Mouse (Mus musculus) heart, embryonic 11.5 days (tissue): ENCODE data around the gene Tmod4. TPM values are rescaled to one million over a fixed set of nuclear protein-coding genes. Genes with fewer than 3 reads are reported as not detected.

ENCODE experiments used
- ATAC-seq: fragments of 200-750 bp; cut with Nextera tagmentation; replicated peaks from 2 replicates; pipeline ENCODE4 v1.8.0; 2017; ENCODE audit warnings: moderate library complexity; ENCODE audit not compliant: insufficient number of reproducible peaks, low FRiP score, low TSS enrichment
- H3K27ac ChIP-seq: fragments of 300-500 bp; sonication (generic); 2 replicates; pipeline ENCODE4 v1.5.1; 2014; ENCODE audit warnings: mild to moderate bottlenecking, low read depth, low read length
- H3K27me3 ChIP-seq: fragments of 300-500 bp; sonication (generic); 2 replicates; pipeline ENCODE4 v1.6.1; 2014; ENCODE audit warnings: mild to moderate bottlenecking, low read length, mixed read lengths; ENCODE audit not compliant: control insufficient read depth, insufficient read depth
- H3K36me3 ChIP-seq: fragments of 300-500 bp; sonication (generic); 2 replicates; pipeline ENCODE4 v1.6.1; 2014; ENCODE audit warnings: mild to moderate bottlenecking, low read length, moderate library complexity, mixed read lengths; ENCODE audit not compliant: control insufficient read depth, insufficient read depth
- H3K4me1 ChIP-seq: fragments of 300-500 bp; sonication (generic); 2 replicates; pipeline ENCODE4 v1.6.1; 2014; ENCODE audit warnings: low read length; ENCODE audit not compliant: control insufficient read depth, insufficient read depth
- H3K4me2 ChIP-seq: fragments of 300-500 bp; sonication (generic); 2 replicates; pipeline ENCODE4 v1.6.1; 2014; ENCODE audit warnings: mild to moderate bottlenecking, moderate library complexity
- H3K4me3 ChIP-seq: fragments of 300-500 bp; sonication (generic); 2 replicates; pipeline ENCODE4 v1.5.1; 2014; ENCODE audit warnings: low read depth, low read length
- H3K9ac ChIP-seq: fragments of 300-500 bp; sonication (generic); 2 replicates; pipeline ENCODE4 v1.6.1; 2014; ENCODE audit warnings: mild to moderate bottlenecking, low read depth, low read length, moderate library complexity
- H3K9me3 ChIP-seq: fragments of 300-500 bp; sonication (generic); replicated peaks from 2 replicates; pipeline ENCODE4 v1.6.1; 2016; ENCODE audit warnings: low read length; ENCODE audit not compliant: control insufficient read depth
- WGBS: fragments of 180-500 bp; shearing (Covaris S2); extraction: QIAGEN DNeasy Blood & Tissue Kit; methylation state at CpG from one replicate; pipeline ENCODE4 v1.1.7; 2014; ENCODE audit not compliant: insufficient replicate concordance; 5-methylcytosine and 5-hydroxymethylcytosine counted together
- microRNA-seq: library from miRNA; unstranded; fragments of <30 nt; microRNA quantifications from one replicate; pipeline ENCODE4, GENCODE M21; 2016; ENCODE audit warnings: borderline number of aligned reads
- polyA plus RNA-seq: library from polyadenylated mRNA; unstranded; fragments of >200 nt; fragmentation: Nextera tagmentation; extraction: Ambion mirVana; gene quantifications from 2 replicates; pipeline ENCODE4 v1.2.1, GENCODE M21; 2014

The Tmod4 gene
- polyA plus RNA-seq, 1 experiment from 2014 or later: 0.53 TPM

GRCm38 (mm10) chr3:95173256-95173949 lies 49.1 kb downstream of the Tmod4 start:
- peaks cover 38% of the 10 kb centered on the region for H3K27me3 ChIP-seq
- no peaks in the 10 kb centered on the region; the same call in 1 of the 2 replicates for H3K4me1 ChIP-seq
- H3K4me3 ChIP-seq: peak overlapping the region; percentile 38
- H3K36me3 ChIP-seq: peaks cover 4% of the 10 kb centered on the region; the same call in 1 of the 2 replicates
- WGBS: 3% methylated on average over 55 of the region's 58 CpGs
- H3K4me2 ChIP-seq: peak overlapping the region; percentile 64
- H3K9me3 ChIP-seq: no peaks in the 10 kb centered on the region
- ATAC-seq: peak; percentile 38; the same call in 1 of the 2 replicates
- H3K27ac ChIP-seq: no peak overlapping the region
- no peak overlapping the region; the same call in 1 of the 2 replicates for H3K9ac ChIP-seq

GRCm38 (mm10) chr3:95174011-95174592 lies 49.8 kb downstream of the Tmod4 start:
- 3% methylated on average over 16 of the region's 16 CpGs for WGBS

GRCm38 (mm10) chr3:95176500-95176899 lies 52.2 kb downstream of the Tmod4 start:
- Histone ChIP-seq H3K4me2 (no peak overlapping the region), H3K36me3 (no peaks in the 10 kb centered on the region), H3K4me3 (no peak overlapping the region), H3K9me3 (no peaks in the 10 kb centered on the region), H3K9ac (no peak overlapping the region), H3K4me1 (no peaks in the 10 kb centered on the region), H3K27me3 (peaks cover 21% of the 10 kb centered on the region), H3K27ac (no peak overlapping the region)
- no peak for ATAC-seq
- WGBS: 58% methylated on average over 3 of the region's 3 CpGs

More at GRCm38 (mm10) chr3:95174011-95174592, 49.8 kb downstream of the Tmod4 start:
- Histone ChIP-seq H3K36me3 (peaks cover 4% of the 10 kb centered on the region; the same call in 1 of the 2 replicates), H3K4me1 (no peaks in the 10 kb centered on the region; the same call in 1 of the 2 replicates), H3K4me3 (peak overlapping the region; percentile 21; the same call in 1 of the 2 replicates), H3K27me3 (peaks cover 38% of the 10 kb centered on the region), H3K9ac (no peak overlapping the region), H3K4me2 (peak overlapping the region; percentile 64), H3K27ac (no peak overlapping the region), H3K9me3 (no peaks in the 10 kb centered on the region)
- no peak; the same call in 1 of the 2 replicates for ATAC-seq

- peaks cover 10% of the 10 kb centered on the region for H3K27me3 ChIP-seq
- no peak overlapping the region for H3K4me3 ChIP-seq
- H3K36me3 ChIP-seq: no peaks in the 10 kb centered on the region
- no peaks in the 10 kb centered on the region for H3K4me1 ChIP-seq
- 70% methylated on average over 6 of the region's 6 CpGs for WGBS
- H3K4me2 ChIP-seq: no peak overlapping the region
- H3K9me3 ChIP-seq: no peaks in the 10 kb centered on the region
- no peak overlapping the region for H3K9ac ChIP-seq
- ATAC-seq: no peak
- H3K27ac ChIP-seq: no peak overlapping the region
Measured at GRCm38 (mm10) chr3:95177583-95177982, 53.3 kb downstream of the Tmod4 start.

Small RNAs within 50 kb of the gene (microRNA-seq; reads per million reads assigned to microRNA genes)
- not detected for gene Mir8099-1

Other genes with a start within 250 kb of the Tmod4 start
- gene Psmb4, start 237.5 kb upstream of the Tmod4 start, polyA plus RNA-seq: 293 and 305 TPM in 2 replicates
- gene Selenbp1, start 191.4 kb upstream of the Tmod4 start, polyA plus RNA-seq: 36.8 and 45.6 TPM in 2 replicates
- 6.7 and 7.9 TPM in 2 replicates for gene Rfx5, start 170.4 kb upstream of the Tmod4 start, polyA plus RNA-seq
- gene Pi4kb, start 149.7 kb upstream of the Tmod4 start, polyA plus RNA-seq: 12.9 and 18.5 TPM in 2 replicates
- gene Zfp687, start 109.0 kb upstream of the Tmod4 start, polyA plus RNA-seq: 16.2 and 19.6 TPM in 2 replicates
- gene Psmd4, start 81.9 kb upstream of the Tmod4 start, polyA plus RNA-seq: 231 and 247 TPM in 2 replicates
- 11.8 and 14.0 TPM in 2 replicates for gene Pip5k1a, start 17.5 kb upstream of the Tmod4 start, polyA plus RNA-seq
- 108 and 113 TPM in 2 replicates for gene Vps72, start 13.5 kb upstream of the Tmod4 start, polyA plus RNA-seq
- gene Scnm1, start 9.5 kb downstream of the Tmod4 start, polyA plus RNA-seq: 57.7 and 61.8 TPM in 2 replicates
- gene Lysmd1, start 9.6 kb downstream of the Tmod4 start, polyA plus RNA-seq: 6.5 and 7.6 TPM in 2 replicates
- 0.79 and 1.5 TPM in 2 replicates for gene Tnfaip8l2, start 17.9 kb downstream of the Tmod4 start, polyA plus RNA-seq
- gene Sema6c, start 36.0 kb downstream of the Tmod4 start, polyA plus RNA-seq: 2.2 and 2.8 TPM in 2 replicates
- gene Gabpb2, start 93.4 kb downstream of the Tmod4 start, polyA plus RNA-seq: 5.4 and 7.2 TPM in 2 replicates
- 62.3 and 68.9 TPM in 2 replicates for gene Cdc42se1, start 104.3 kb downstream of the Tmod4 start, polyA plus RNA-seq
- gene Mllt11, start 107.7 kb downstream of the Tmod4 start, polyA plus RNA-seq: 16.4 and 21.0 TPM in 2 replicates
- 0.30 and 0.62 TPM in 2 replicates for gene Gm128, start 117.1 kb downstream of the Tmod4 start, polyA plus RNA-seq
- gene Bnipl, start 126.7 kb downstream of the Tmod4 start, polyA plus RNA-seq: not detected in 2 replicates
- 24.3 and 25.1 TPM in 2 replicates for gene Mindy1, start 156.9 kb downstream of the Tmod4 start, polyA plus RNA-seq
- 24.7 and 32.2 TPM in 2 replicates for gene Prune1, start 157.6 kb downstream of the Tmod4 start, polyA plus RNA-seq
- gene Anxa9, start 182.7 kb downstream of the Tmod4 start, polyA plus RNA-seq: 0.84 and 1.5 TPM in 2 replicates
- 117 and 125 TPM in 2 replicates for gene Cers2, start 190.3 kb downstream of the Tmod4 start, polyA plus RNA-seq
- gene Setdb1, start 232.7 kb downstream of the Tmod4 start, polyA plus RNA-seq: 31.6 and 37.6 TPM in 2 replicates